Comparison of ENCODE assay signal across 10 mouse cellular contexts in the genomic region with DNA sequence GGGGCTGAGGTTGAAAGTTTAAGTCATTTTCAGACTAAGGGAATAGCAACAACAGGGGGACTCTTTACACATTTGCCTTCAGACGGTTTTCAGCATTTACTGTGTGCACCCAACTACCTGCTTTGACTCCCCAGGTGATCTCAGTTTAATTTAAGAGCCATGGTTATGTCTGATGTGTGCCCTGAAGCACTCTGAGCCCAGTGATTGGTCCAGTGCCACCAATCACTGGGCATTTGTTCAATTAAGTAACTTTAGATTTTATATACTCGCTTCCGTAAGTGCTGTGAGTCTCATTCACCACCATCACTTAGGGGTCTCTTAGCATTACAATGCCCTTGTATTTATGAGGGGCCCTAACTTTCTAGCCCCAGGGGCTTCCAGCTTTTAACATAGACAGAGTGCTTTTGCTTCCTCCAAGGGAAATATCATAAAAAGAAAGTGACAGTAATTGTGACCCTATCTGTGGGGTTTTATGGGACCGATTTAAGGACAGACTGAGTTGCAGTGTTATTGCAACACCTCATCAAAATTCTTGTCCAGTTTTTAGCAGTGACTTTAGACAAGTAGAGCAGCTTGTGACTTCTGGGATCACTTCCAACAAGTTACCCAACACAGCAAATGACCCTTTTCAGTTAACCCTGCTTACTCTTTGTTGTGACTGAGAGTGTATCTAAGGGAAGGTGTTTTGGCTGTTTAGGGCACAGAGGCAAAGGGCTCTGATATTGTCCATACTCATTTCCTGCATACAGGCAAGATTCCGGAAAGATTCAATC.
DNase-seq lines count a peak whose midpoint lies in the region; ATAC-seq and TF ChIP-seq lines count a peak whose summit lies in the region.
"Had no signal": no experiment of that assay in that cellular context is flagged by ENCODE, and none has a peak within 500 bp of the region (broad histone marks: within the 10 kb centered on the region; RNA-seq: fewer than 3 reads in every experiment).

No protein-coding gene starts in this region.

- whole genome bisulfite sequencing in kidney, embryonic 14.5 days = 54% methylated on average over 5 of the region's 5 CpGs
- 56% methylated on average over 5 of the region's 5 CpGs for WGBS in heart, embryonic 16.5 days
- 52% methylated on average over 5 of the region's 5 CpGs for WGBS in lung, embryonic 14.5 days

- H3K9me3 ChIP-seq in kidney, embryonic 14.5 days (ENCODE audit: control insufficient read depth, low read length) = no peaks in the 10 kb centered on the region
- H3K9me3 ChIP-seq in heart, embryonic 16.5 days (replicated peaks; ENCODE audit: control insufficient read depth, low read length) = no peaks in the 10 kb centered on the region
- no peaks in the 10 kb centered on the region for H3K9me3 ChIP-seq in lung, embryonic 14.5 days (ENCODE audit: low read depth, low read length)
- H3K9me3 ChIP-seq: forebrain, embryonic 12.5 days had no signal

- H3K4me1 ChIP-seq in kidney, embryonic 14.5 days (ENCODE audit: control insufficient read depth, insufficient read depth, low read length) = no peaks in the 10 kb centered on the region
- H3K4me1 ChIP-seq in heart, embryonic 16.5 days (ENCODE audit: control insufficient read depth, insufficient read depth, low read length) = peaks cover 5% of the 10 kb centered on the region
- H3K4me1 ChIP-seq in lung, embryonic 14.5 days (ENCODE audit: insufficient read depth) = peaks cover 5% of the 10 kb centered on the region; the same call in 1 of the 2 replicates

- ATAC-seq in kidney, embryonic 14.5 days (ENCODE audit: low FRiP score, low TSS enrichment) = no peak
- ATAC-seq in heart, embryonic 16.5 days (replicated peaks; ENCODE audit: extremely low read depth, insufficient read depth, low FRiP score) = peak; percentile 49; the same call in 1 of the 2 replicates
- ATAC-seq in lung, embryonic 14.5 days (ENCODE audit: insufficient read depth) = peak; percentile 92

- no peak overlapping the region for H3K4me3 ChIP-seq in kidney, embryonic 14.5 days (ENCODE audit: low read length)
- H3K4me3 ChIP-seq in heart, embryonic 16.5 days (ENCODE audit: low read length) = no peak overlapping the region
- no peak overlapping the region for H3K4me3 ChIP-seq in lung, embryonic 14.5 days (ENCODE audit: low read depth, low read length)
- H3K4me3 ChIP-seq: forebrain, embryonic 12.5 days had no signal

- no peak for TF ChIP-seq POLR2A in brain, embryonic 14.5 days (IDR thresholded peaks at IDR 0.05; ENCODE audit: borderline replicate concordance, extremely low read depth, insufficient read depth, insufficient read length, poor library complexity, severe bottlenecking)

- H3K4me2 ChIP-seq in kidney, embryonic 14.5 days (replicated peaks; ENCODE audit: low read depth, low read length) = no peak overlapping the region
- peak overlapping the region; percentile 15; the same call in 1 of the 2 replicates for H3K4me2 ChIP-seq in heart, embryonic 16.5 days (ENCODE audit: low read depth, low read length)
- no peak overlapping the region; the same call in 1 of the 2 replicates for H3K4me2 ChIP-seq in lung, embryonic 14.5 days
- H3K4me2 ChIP-seq: forebrain, embryonic 12.5 days had no signal

- no peak overlapping the region for H3K9ac ChIP-seq in kidney, embryonic 14.5 days (ENCODE audit: low read depth, low read length)
- no peak overlapping the region for H3K9ac ChIP-seq in heart, embryonic 16.5 days (ENCODE audit: low read length)
- no peak overlapping the region for H3K9ac ChIP-seq in lung, embryonic 14.5 days
- H3K9ac ChIP-seq: forebrain, embryonic 12.5 days had no signal

- H3K36me3 ChIP-seq in kidney, embryonic 14.5 days (ENCODE audit: control insufficient read depth, insufficient read depth, low read length) = no peaks in the 10 kb centered on the region
- H3K36me3 ChIP-seq in heart, embryonic 16.5 days (ENCODE audit: control insufficient read depth, insufficient read depth) = no peaks in the 10 kb centered on the region
- no peaks in the 10 kb centered on the region for H3K36me3 ChIP-seq in lung, embryonic 14.5 days (ENCODE audit: insufficient read depth)
- H3K36me3 ChIP-seq: forebrain, embryonic 12.5 days had no signal

- TF ChIP-seq CTCF in brain, embryonic 14.5 days (IDR thresholded peaks at IDR 0.05; ENCODE audit: borderline replicate concordance, extremely low read depth, insufficient read depth, insufficient read length) = no peak
- TF ChIP-seq CTCF in lung, embryonic 14.5 days (IDR thresholded peaks at IDR 0.05; ENCODE audit: low read depth) = no peak

- no peak overlapping the region for H3K27ac ChIP-seq in kidney, embryonic 14.5 days (ENCODE audit: low read depth, low read length)
- H3K27ac ChIP-seq in heart, embryonic 16.5 days (ENCODE audit: low read length) = peak overlapping the region; percentile 63
- no peak overlapping the region; the same call in 1 of the 2 replicates for H3K27ac ChIP-seq in lung, embryonic 14.5 days (ENCODE audit: low read depth)
- H3K27ac ChIP-seq: forebrain, embryonic 12.5 days had no signal

- H3K27me3 ChIP-seq in kidney, embryonic 14.5 days (ENCODE audit: control insufficient read depth, insufficient read depth, low read length) = no peaks in the 10 kb centered on the region
- no peaks in the 10 kb centered on the region for H3K27me3 ChIP-seq in heart, embryonic 16.5 days (ENCODE audit: control insufficient read depth, insufficient read depth, low read length)
- H3K27me3 ChIP-seq in lung, embryonic 14.5 days (ENCODE audit: insufficient read depth, low read length) = no peaks in the 10 kb centered on the region
- H3K27me3 ChIP-seq: forebrain, embryonic 12.5 days had no signal

- DNase-seq in kidney, adult 11 months = peak; percentile 79
- peak; percentile 26 for DNase-seq in brain, embryonic 14.5 days (ENCODE audit: low read depth)
- DNase-seq in lung, embryonic 14.5 days = peak; percentile 83
- DNase-seq in spleen, postnatal 36 days (ENCODE audit: low spot score in 2 of 2) = no peak
- DNase-seq in testis, postnatal 14 days (ENCODE audit: low spot score) = no peak
- DNase-seq in layer of hippocampus, adult 9-10 months (ENCODE audit: low spot score) = no peak
- DNase-seq: layer of hippocampus, postnatal 36 days had no signal

Comparison
In these comparisons a context has a peak if more than half of its experiments do, and no peak if none do; other contexts are left out.
1. DNase-seq: peak in kidney, adult 11 months (single experiment), brain, embryonic 14.5 days (single experiment) and lung, embryonic 14.5 days (single experiment); none in spleen, postnatal 36 days (0 of 2), testis, postnatal 14 days (single experiment) and layer of hippocampus, adult 9-10 months (single experiment).